Mouse (Mus musculus) stomach, embryonic 14.5 days (tissue): Measurements from ENCODE around the gene Slc35c2. TPM values are rescaled to one million over a fixed set of nuclear protein-coding genes. Genes with fewer than 3 reads are reported as not detected.

ENCODE experiments used
- ATAC-seq: fragments of 200-750 bp; cut with Nextera tagmentation; 2 replicates; pipeline ENCODE4 v1.8.0; 2017; ENCODE audit warnings: low read depth, moderate TSS enrichment; ENCODE audit not compliant: insufficient number of reproducible peaks, insufficient read depth, low FRiP score
- H3K27ac ChIP-seq: fragments of 300-500 bp; sonication (generic); 2 replicates; pipeline ENCODE4 v1.5.1; 2014; ENCODE audit warnings: mild to moderate bottlenecking, low read length, moderate library complexity, mixed read lengths
- H3K27me3 ChIP-seq: fragments of 300-500 bp; sonication (generic); 2 replicates; pipeline ENCODE4 v1.6.1; 2014; ENCODE audit warnings: low read length, control low read depth, mixed read lengths; ENCODE audit not compliant: control insufficient read depth, insufficient read depth
- H3K36me3 ChIP-seq: fragments of 300-500 bp; sonication (generic); 2 replicates; pipeline ENCODE4 v1.6.1; 2014; ENCODE audit warnings: mild to moderate bottlenecking, control low read depth, low read length, moderate library complexity, mixed read lengths; ENCODE audit not compliant: control insufficient read depth, insufficient read depth
- H3K4me1 ChIP-seq: fragments of 300-500 bp; sonication (generic); 2 replicates; pipeline ENCODE4 v1.6.1; 2014; ENCODE audit warnings: low read length, control low read depth, mixed read lengths; ENCODE audit not compliant: control insufficient read depth, insufficient read depth
- H3K4me2 ChIP-seq: fragments of 300-500 bp; sonication (generic); replicated peaks from 2 replicates; pipeline ENCODE4 v1.6.1; 2014; ENCODE audit warnings: low read depth, low read length, control low read depth
- H3K4me3 ChIP-seq: fragments of 300-500 bp; sonication (generic); 2 replicates; pipeline ENCODE4 v1.5.1; 2014; ENCODE audit warnings: low read depth, low read length, control low read depth
- H3K9ac ChIP-seq: fragments of 300-500 bp; sonication (generic); replicated peaks from 2 replicates; pipeline ENCODE4 v1.6.1; 2014; ENCODE audit warnings: low read depth, mild to moderate bottlenecking, control low read depth, low read length, moderate library complexity, mixed read lengths
- H3K9me3 ChIP-seq: fragments of 300-500 bp; sonication (generic); 2 replicates; pipeline ENCODE4 v1.6.1; 2016; ENCODE audit warnings: low read depth, low read length, control low read depth; ENCODE audit not compliant: control insufficient read depth
- WGBS: fragments of 180-500 bp; shearing (Covaris S2); extraction: QIAGEN DNeasy Blood & Tissue Kit; methylation state at CpG from one replicate; pipeline ENCODE4 v1.1.7; 2014; 5-methylcytosine and 5-hydroxymethylcytosine counted together
- polyA plus RNA-seq: library from polyadenylated mRNA; unstranded; fragments of >200 nt; fragmentation: Nextera tagmentation; extraction: Ambion mirVana; gene quantifications from 2 replicates; pipeline ENCODE4 v1.2.1, GENCODE M21; 2014

Slc35c2 gene
- polyA plus RNA-seq, 1 experiment from 2014 or later = 42.5 TPM

GRCm38 (mm10) chr2:165325521-165326303 lies 38.0 kb upstream of the Slc35c2 start:
- Histone ChIP-seq H3K4me2 (peak overlapping the region; percentile 89), H3K4me3 (peak overlapping the region; percentile 97), H3K27ac (peak overlapping the region; percentile 44; the same call in 1 of the 2 replicates), H3K27me3 (no peaks in the 10 kb centered on the region), H3K4me1 (peaks cover 35% of the 10 kb centered on the region), H3K9me3 (no peaks in the 10 kb centered on the region), H3K36me3 (no peaks in the 10 kb centered on the region), H3K9ac (peak overlapping the region; percentile 88)
- 0 out of 2 replicates have a peak, but pooled peaks have one; percentile 16 for ATAC-seq
- WGBS = 1% methylated on average over 30 of the region's 30 CpGs

- no peak overlapping the region for H3K4me3 ChIP-seq
- H3K27me3 ChIP-seq = no peaks in the 10 kb centered on the region
- H3K9ac ChIP-seq = no peak overlapping the region
- H3K36me3 ChIP-seq = no peaks in the 10 kb centered on the region
- H3K4me1 ChIP-seq = peaks cover 43% of the 10 kb centered on the region
- no peaks in the 10 kb centered on the region for H3K9me3 ChIP-seq
- no peak overlapping the region for H3K4me2 ChIP-seq
- H3K27ac ChIP-seq = no peak overlapping the region
- WGBS = 52% methylated on average over 5 of the region's 5 CpGs
- ATAC-seq = no peak
Measured at GRCm38 (mm10) chr2:165323928-165324327, 36.3 kb upstream of the Slc35c2 start.

GRCm38 (mm10) chr2:165323484-165323883 lies 35.8 kb upstream of the Slc35c2 start:
- no peaks in the 10 kb centered on the region for H3K9me3 ChIP-seq
- no peak for ATAC-seq
- H3K9ac ChIP-seq = no peak overlapping the region
- H3K36me3 ChIP-seq = no peaks in the 10 kb centered on the region
- WGBS = 79% methylated on average over 5 of the region's 5 CpGs
- H3K27ac ChIP-seq = no peak overlapping the region
- no peaks in the 10 kb centered on the region for H3K27me3 ChIP-seq
- no peak overlapping the region for H3K4me2 ChIP-seq
- peaks cover 47% of the 10 kb centered on the region for H3K4me1 ChIP-seq
- no peak overlapping the region for H3K4me3 ChIP-seq

- Histone ChIP-seq H3K27ac (no peak overlapping the region), H3K9me3 (no peaks in the 10 kb centered on the region), H3K9ac (no peak overlapping the region), H3K27me3 (no peaks in the 10 kb centered on the region), H3K36me3 (no peaks in the 10 kb centered on the region), H3K4me2 (no peak overlapping the region), H3K4me1 (peaks cover 58% of the 10 kb centered on the region), H3K4me3 (no peak overlapping the region)
- 82% methylated on average over 22 of the region's 22 CpGs for WGBS
- ATAC-seq = no peak
Measured at GRCm38 (mm10) chr2:165321981-165322735, 34.5 kb upstream of the Slc35c2 start.

GRCm38 (mm10) chr2:165321381-165321888 lies 33.8 kb upstream of the Slc35c2 start:
- WGBS = 57% methylated on average over 8 of the region's 8 CpGs
- H3K9ac ChIP-seq = no peak overlapping the region
- no peak overlapping the region for H3K4me3 ChIP-seq

GRCm38 (mm10) chr2:165320531-165321150 lies 33.0 kb upstream of the Slc35c2 start:
- no peak for ATAC-seq
- 66% methylated on average over 12 of the region's 12 CpGs for WGBS
- Histone ChIP-seq H3K4me1 (peaks cover 66% of the 10 kb centered on the region), H3K36me3 (peaks cover 4% of the 10 kb centered on the region; the same call in 1 of the 2 replicates), H3K27ac (peak overlapping the region; percentile 24; the same call in 1 of the 2 replicates), H3K9ac (no peak overlapping the region), H3K4me3 (no peak overlapping the region), H3K4me2 (peak overlapping the region; percentile 10; the same call in 1 of the 2 replicates), H3K27me3 (no peaks in the 10 kb centered on the region), H3K9me3 (no peaks in the 10 kb centered on the region)

More at GRCm38 (mm10) chr2:165321381-165321888, 33.8 kb upstream of the Slc35c2 start:
- Histone ChIP-seq H3K4me2 (0 out of 2 replicates have a peak overlapping the region, but pooled peaks have one; percentile 10), H3K36me3 (no peaks in the 10 kb centered on the region), H3K4me1 (peaks cover 66% of the 10 kb centered on the region), H3K27ac (peak overlapping the region; percentile 48; the same call in 1 of the 2 replicates), H3K27me3 (no peaks in the 10 kb centered on the region), H3K9me3 (no peaks in the 10 kb centered on the region)
- ATAC-seq = no peak

- ATAC-seq = no peak
- H3K4me3 ChIP-seq = no peak overlapping the region
- no peak overlapping the region for H3K9ac ChIP-seq
- no peaks in the 10 kb centered on the region for H3K9me3 ChIP-seq
- H3K36me3 ChIP-seq = peaks cover 14% of the 10 kb centered on the region
- no peak overlapping the region for H3K4me2 ChIP-seq
- peaks cover 54% of the 10 kb centered on the region for H3K4me1 ChIP-seq
- 46% methylated on average over 4 of the region's 4 CpGs for WGBS
- H3K27ac ChIP-seq = no peak overlapping the region
- H3K27me3 ChIP-seq = no peaks in the 10 kb centered on the region
Measured at GRCm38 (mm10) chr2:165319503-165319902, 31.8 kb upstream of the Slc35c2 start.

GRCm38 (mm10) chr2:165318941-165319340 lies 31.3 kb upstream of the Slc35c2 start:
- no peak overlapping the region for H3K4me2 ChIP-seq
- H3K4me3 ChIP-seq = no peak overlapping the region
- H3K9ac ChIP-seq = no peak overlapping the region
- H3K4me1 ChIP-seq = peaks cover 49% of the 10 kb centered on the region
- H3K27me3 ChIP-seq = no peaks in the 10 kb centered on the region
- no peak overlapping the region for H3K27ac ChIP-seq
- peaks cover 20% of the 10 kb centered on the region for H3K36me3 ChIP-seq
- ATAC-seq = no peak
- no peaks in the 10 kb centered on the region for H3K9me3 ChIP-seq
- 85% methylated on average over 7 of the region's 7 CpGs for WGBS
